Mouse (Mus musculus): ENCODE measurements around the gene Taf1c.

Taf1c gene

GRCm38 (mm10) chr8:119604996-119605395, at the start of gene Taf1c:
Taf1c (minus strand) TSS chr8:119605222.
- peak; percentile 81 to 92 for DNase-seq (ENCODE audit: low spot score in 2 of 2)

GRCm38 (mm10) chr8:119651324-119651723, 46.3 kb upstream of the Taf1c start:
- no peak for DNase-seq (ENCODE audit: low spot score in 2 of 2)

GRCm38 (mm10) chr8:119646846-119647245, 41.8 kb upstream of the Taf1c start:
- no peak for DNase-seq (ENCODE audit: low spot score in 2 of 2)

GRCm38 (mm10) chr8:119646197-119646596, 41.2 kb upstream of the Taf1c start:
- DNase-seq (ENCODE audit: low spot score in 2 of 2) = no peak

GRCm38 (mm10) chr8:119644981-119645597, 40.1 kb upstream of the Taf1c start:
- DNase-seq (ENCODE audit: low spot score in 2 of 2) = no peak

- DNase-seq (ENCODE audit: low spot score in 2 of 2) = no peak
Measured at GRCm38 (mm10) chr8:119644429-119644960, 39.5 kb upstream of the Taf1c start.

GRCm38 (mm10) chr8:119642960-119643359, 37.9 kb upstream of the Taf1c start:
- DNase-seq (ENCODE audit: low spot score in 2 of 2) = no peak

GRCm38 (mm10) chr8:119641058-119641457, 36.0 kb upstream of the Taf1c start:
- no peak for DNase-seq (ENCODE audit: low spot score in 2 of 2)

GRCm38 (mm10) chr8:119639798-119640197, 34.8 kb upstream of the Taf1c start:
- DNase-seq (ENCODE audit: low spot score in 2 of 2) = no peak

- no peak for DNase-seq (ENCODE audit: low spot score in 2 of 2)
Measured at GRCm38 (mm10) chr8:119638261-119638660, 33.2 kb upstream of the Taf1c start.

GRCm38 (mm10) chr8:119637381-119637780, 32.4 kb upstream of the Taf1c start:
- no peak for DNase-seq (ENCODE audit: low spot score in 2 of 2)

- no peak for DNase-seq (ENCODE audit: low spot score in 2 of 2)
Measured at GRCm38 (mm10) chr8:119636766-119637165, 31.7 kb upstream of the Taf1c start.

GRCm38 (mm10) chr8:119635958-119636357, 30.9 kb upstream of the Taf1c start:
- no peak for DNase-seq (ENCODE audit: low spot score in 2 of 2)

- no peak for DNase-seq (ENCODE audit: low spot score in 2 of 2)
Measured at GRCm38 (mm10) chr8:119635378-119635777, 30.4 kb upstream of the Taf1c start, which contains the start of gene Kcng4. Kcng4 (minus strand) TSS chr8:119635680.

GRCm38 (mm10) chr8:119634616-119635336, 29.8 kb upstream of the Taf1c start:
- DNase-seq (ENCODE audit: low spot score in 2 of 2) = no peak

GRCm38 (mm10) chr8:119632909-119633308, 27.9 kb upstream of the Taf1c start:
- no peak for DNase-seq (ENCODE audit: low spot score in 2 of 2)

- no peak for DNase-seq (ENCODE audit: low spot score in 2 of 2)
Measured at GRCm38 (mm10) chr8:119632246-119632645, 27.2 kb upstream of the Taf1c start.

GRCm38 (mm10) chr8:119630841-119631240, 25.8 kb upstream of the Taf1c start:
- no peak for DNase-seq (ENCODE audit: low spot score in 2 of 2)

- DNase-seq (ENCODE audit: low spot score in 2 of 2) = no peak
Measured at GRCm38 (mm10) chr8:119627613-119628359, 22.8 kb upstream of the Taf1c start.

GRCm38 (mm10) chr8:119627199-119627598, 22.2 kb upstream of the Taf1c start:
- DNase-seq (ENCODE audit: low spot score in 2 of 2) = no peak

GRCm38 (mm10) chr8:119625788-119626187, 20.8 kb upstream of the Taf1c start:
- no peak for DNase-seq (ENCODE audit: low spot score in 2 of 2)

- DNase-seq (ENCODE audit: low spot score in 2 of 2) = no peak
Measured at GRCm38 (mm10) chr8:119624916-119625315, 19.9 kb upstream of the Taf1c start.
